Mouse (Mus musculus) liver, embryonic 14.5 days (tissue): Measurements from ENCODE around the gene Nkx6-1.

Source experiments
- CTCF ChIP-seq: IDR thresholded peaks from 2 replicates; pipeline ENCODE4 v1.5.1; 2016; ENCODE audit warnings: antibody characterized with exemption, low read depth, control low read depth
- EP300 ChIP-seq: IDR thresholded peaks from 2 replicates; pipeline ENCODE4 v1.6.1; 2016; ENCODE audit warnings: antibody characterized with exemption, low read depth

GRCm38 (mm10) chr5:101668028-101668427 lies 3.2 kb upstream of the Nkx6-1 start:
- TF ChIP-seq CTCF = no peak
- no peak for TF ChIP-seq EP300
